Mouse (Mus musculus) macrophage (primary cell): ENCODE data around the gene Zfp213. TPM values are rescaled to one million over a fixed set of nuclear protein-coding genes. Genes with fewer than 3 reads are reported as not detected.
A peak's percentile ranks its signal among the peaks of the same experiment; 100 is the strongest.

Source experiments
- H3K27ac ChIP-seq: fragments of 350-480 bp; formaldehyde crosslinking; 2 replicates; pipeline ENCODE4 v1.9.0; 2021
- H3K36me3 ChIP-seq: fragments of 350-480 bp; formaldehyde crosslinking; 2 replicates; pipeline ENCODE4 v1.9.0; 2021; ENCODE audit errors: inconsistent target
- H3K4me3 ChIP-seq: fragments of 350-480 bp; formaldehyde crosslinking; 2 replicates; pipeline ENCODE4 v1.9.0; 2021; ENCODE audit errors: inconsistent target
- H3K79me2 ChIP-seq: fragments of 350-480 bp; formaldehyde crosslinking; 2 replicates; pipeline ENCODE4 v1.9.0; 2021; ENCODE audit errors: inconsistent target
- WGBS: methylation state at CpG from one replicate; pipeline ENCODE4 v1.1.7; 2026; ENCODE audit warnings: inconsistent platforms; ENCODE audit not compliant: missing documents; 5-methylcytosine and 5-hydroxymethylcytosine counted together
- polyA plus RNA-seq: library from polyadenylated mRNA; stranded (reverse); fragments of 250-400 nt; gene quantifications from 3 replicates; pipeline ENCODE4 v1.2.4, GENCODE M21; 2018; ENCODE audit warnings: inconsistent platforms

Gene Zfp213
- polyA plus RNA-seq, 1 experiment from 2014 or later = 1.9 TPM

- Histone ChIP-seq H3K79me2 (no peaks in the 10 kb centered on the region), H3K4me3 (peak overlapping the region; percentile 23), H3K27ac (no peak overlapping the region), H3K36me3 (no peaks in the 10 kb centered on the region)
- 9% methylated on average over 34 of the region's 34 CpGs for WGBS
Observed at GRCm38 (mm10) chr17:23592208-23592925, 28.3 kb upstream of the Zfp213 start.

GRCm38 (mm10) chr17:23587253-23587652 is 23.2 kb upstream of the Zfp213 start:
- 96% methylated on average over 2 of the region's 2 CpGs for WGBS
- H3K27ac ChIP-seq = no peak overlapping the region
- H3K36me3 ChIP-seq = no peaks in the 10 kb centered on the region
- no peak overlapping the region for H3K4me3 ChIP-seq
- no peaks in the 10 kb centered on the region for H3K79me2 ChIP-seq

GRCm38 (mm10) chr17:23585721-23586491 is 21.9 kb upstream of the Zfp213 start:
- no peaks in the 10 kb centered on the region for H3K36me3 ChIP-seq
- H3K4me3 ChIP-seq = peak overlapping the region; percentile 17
- WGBS = 8% methylated on average over 22 of the region's 22 CpGs

GRCm38 (mm10) chr17:23584786-23585185 is 20.7 kb upstream of the Zfp213 start:
- Histone ChIP-seq H3K4me3 (no peak overlapping the region), H3K79me2 (no peaks in the 10 kb centered on the region), H3K36me3 (no peaks in the 10 kb centered on the region), H3K27ac (no peak overlapping the region)
- WGBS = 90% methylated on average over 6 of the region's 8 CpGs

More at GRCm38 (mm10) chr17:23585721-23586491, 21.9 kb upstream of the Zfp213 start:
- H3K79me2 ChIP-seq = no peaks in the 10 kb centered on the region
- no peak overlapping the region for H3K27ac ChIP-seq

- Histone ChIP-seq H3K36me3 (no peaks in the 10 kb centered on the region), H3K27ac (no peak overlapping the region), H3K79me2 (no peaks in the 10 kb centered on the region), H3K4me3 (no peak overlapping the region)
- WGBS = 94% methylated on average over 36 of the region's 38 CpGs
Observed at GRCm38 (mm10) chr17:23575951-23576552, 12.0 kb upstream of the Zfp213 start.

GRCm38 (mm10) chr17:23574130-23574529 is 10.1 kb upstream of the Zfp213 start:
- no peak overlapping the region for H3K4me3 ChIP-seq
- no peaks in the 10 kb centered on the region for H3K79me2 ChIP-seq
- H3K27ac ChIP-seq = no peak overlapping the region
- WGBS = 90% methylated on average over 8 of the region's 8 CpGs
- H3K36me3 ChIP-seq = no peaks in the 10 kb centered on the region

GRCm38 (mm10) chr17:23572059-23572458 is 8.0 kb upstream of the Zfp213 start:
- no peak overlapping the region for H3K4me3 ChIP-seq
- no peak overlapping the region for H3K27ac ChIP-seq
- no peaks in the 10 kb centered on the region for H3K36me3 ChIP-seq
- WGBS = 76% methylated on average over 6 of the region's 6 CpGs
- H3K79me2 ChIP-seq = no peaks in the 10 kb centered on the region

GRCm38 (mm10) chr17:23571084-23571483 is 7.0 kb upstream of the Zfp213 start:
- 14% methylated on average over 5 of the region's 5 CpGs for WGBS

GRCm38 (mm10) chr17:23570017-23570416 is 6.0 kb upstream of the Zfp213 start:
- WGBS = 30% methylated on average over 6 of the region's 6 CpGs
- no peak overlapping the region for H3K4me3 ChIP-seq
- no peaks in the 10 kb centered on the region for H3K79me2 ChIP-seq
- H3K36me3 ChIP-seq = no peaks in the 10 kb centered on the region
- H3K27ac ChIP-seq = no peak overlapping the region

More at GRCm38 (mm10) chr17:23571084-23571483, 7.0 kb upstream of the Zfp213 start:
- no peak overlapping the region for H3K4me3 ChIP-seq
- H3K36me3 ChIP-seq = no peaks in the 10 kb centered on the region
- no peaks in the 10 kb centered on the region for H3K79me2 ChIP-seq
- H3K27ac ChIP-seq = no peak overlapping the region

GRCm38 (mm10) chr17:23568370-23568769 is 4.3 kb upstream of the Zfp213 start:
- Histone ChIP-seq H3K4me3 (no peak overlapping the region), H3K79me2 (no peaks in the 10 kb centered on the region), H3K36me3 (no peaks in the 10 kb centered on the region), H3K27ac (no peak overlapping the region)
- 72% methylated on average over 4 of the region's 5 CpGs for WGBS

GRCm38 (mm10) chr17:23566787-23567186 is 2.7 kb upstream of the Zfp213 start:
- Histone ChIP-seq H3K27ac (no peak overlapping the region), H3K36me3 (no peaks in the 10 kb centered on the region), H3K79me2 (peaks cover 7% of the 10 kb centered on the region; the same call in 1 of the 2 replicates), H3K4me3 (no peak overlapping the region)
- 44% methylated on average over 5 of the region's 5 CpGs for WGBS

GRCm38 (mm10) chr17:23564368-23564715 is 304 bp upstream of the Zfp213 start:
- WGBS = under 1% methylated on average over 8 of the region's 8 CpGs

GRCm38 (mm10) chr17:23559767-23560166 is 4.3 kb downstream of the Zfp213 start:
- no peak overlapping the region for H3K27ac ChIP-seq
- peaks cover 7% of the 10 kb centered on the region; the same call in 1 of the 2 replicates for H3K79me2 ChIP-seq
- 89% methylated on average over 11 of the region's 11 CpGs for WGBS
- H3K4me3 ChIP-seq = no peak overlapping the region
- H3K36me3 ChIP-seq = peaks cover 24% of the 10 kb centered on the region; the same call in 1 of the 2 replicates

More at GRCm38 (mm10) chr17:23564368-23564715, 304 bp upstream of the Zfp213 start:
- H3K4me3 ChIP-seq = peak overlapping the region; percentile 91
- H3K27ac ChIP-seq = peak overlapping the region; percentile 53
- peaks cover 7% of the 10 kb centered on the region; the same call in 1 of the 2 replicates for H3K79me2 ChIP-seq
- H3K36me3 ChIP-seq = peaks cover 1% of the 10 kb centered on the region; the same call in 1 of the 2 replicates

GRCm38 (mm10) chr17:23555243-23555916 is 8.7 kb downstream of the Zfp213 start:
- Histone ChIP-seq H3K27ac (no peak overlapping the region), H3K36me3 (peaks cover 24% of the 10 kb centered on the region; the same call in 1 of the 2 replicates), H3K4me3 (no peak overlapping the region), H3K79me2 (no peaks in the 10 kb centered on the region)
- 81% methylated on average over 7 of the region's 7 CpGs for WGBS
